Mouse (Mus musculus): ENCODE measurements at regions not wholly inside any gene's neighbourhood (a gene's known extent, or its start where the extent isn't known, plus 50 kb on each side); places are given as distances from the start of the nearest gene placed in this dataset.

DNA sequence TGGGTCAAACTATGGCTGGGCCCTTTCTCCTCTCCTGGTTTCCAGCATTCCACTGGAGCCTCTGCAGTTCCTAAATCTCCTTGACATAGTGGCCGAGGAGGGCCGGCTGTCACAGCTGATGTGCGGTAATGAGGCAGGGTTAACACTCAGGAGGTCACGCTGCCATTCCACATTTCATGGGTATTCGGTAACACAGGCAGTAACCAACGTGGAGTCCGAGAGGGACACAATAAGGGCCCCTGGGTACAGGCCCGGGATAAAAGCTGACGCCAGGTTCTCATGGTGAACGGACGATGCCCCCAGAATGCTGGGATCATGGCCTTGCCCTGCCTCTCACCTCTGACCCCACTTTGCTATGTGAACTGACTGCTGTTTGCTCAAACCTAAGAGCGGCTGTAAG is 289.0 kb upstream of the Tbx3 start:
- H3K27ac ChIP-seq (ENCODE audit: low read length): no peak overlapping the region
- 65% methylated on average over 12 of the region's 12 CpGs for WGBS
- ATAC-seq (ENCODE audit: low read depth): no peak

DNA sequence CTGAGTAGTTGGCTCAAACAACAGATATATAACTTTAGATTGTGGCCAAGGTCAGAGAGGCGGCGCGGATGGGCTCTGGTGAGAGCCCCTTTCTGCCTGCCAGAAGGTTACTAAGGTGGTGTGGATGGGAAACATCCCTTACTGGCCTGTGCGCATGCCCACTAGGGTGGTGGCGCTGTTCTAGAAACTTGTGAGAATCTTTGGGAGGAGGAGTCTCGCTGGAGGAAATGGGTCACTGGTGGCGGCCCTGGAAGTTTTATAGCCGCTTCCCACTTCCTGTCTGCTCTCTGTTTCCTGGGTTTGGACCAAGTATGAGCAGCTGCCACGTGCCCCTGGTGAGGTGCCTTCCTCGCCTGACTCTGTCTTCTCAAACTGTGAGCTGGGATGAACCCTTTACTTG is 285.0 kb upstream of the Tbx3 start:
- Histone ChIP-seq H3K9ac (ENCODE audit: low read length) (no peak overlapping the region), H3K27ac (ENCODE audit: low read length) (peak overlapping the region; percentile 11), H3K4me1 (replicated peaks; ENCODE audit: control insufficient read depth, insufficient read depth, low read length) (peaks cover 21% of the 10 kb centered on the region; the same call in 1 of the 2 replicates), H3K9me3 (ENCODE audit: control insufficient read depth, low read length) (0 out of 2 replicates have a peak, but pooled peaks cover 2% of the 10 kb centered on the region), H3K36me3 (ENCODE audit: control insufficient read depth, insufficient read depth, low read length) (no peaks in the 10 kb centered on the region), H3K4me2 (ENCODE audit: low read depth, low read length) (no peak overlapping the region), H3K4me3 (ENCODE audit: low read length) (no peak overlapping the region), H3K27me3 (ENCODE audit: control insufficient read depth, insufficient read depth, low read depth, low read length) (no peaks in the 10 kb centered on the region)
- WGBS: 74% methylated on average over 10 of the region's 10 CpGs
- ATAC-seq (ENCODE audit: low read depth): peak; percentile 21; the same call in 1 of the 2 replicates

More for the DNA sequence above, 289.0 kb upstream of the Tbx3 start:
- 0 out of 2 replicates have a peak, but pooled peaks cover 2% of the 10 kb centered on the region for H3K9me3 ChIP-seq (ENCODE audit: control insufficient read depth, low read length)
- 0 out of 2 replicates have a peak, but pooled peaks cover 8% of the 10 kb centered on the region for H3K4me1 ChIP-seq (replicated peaks; ENCODE audit: control insufficient read depth, insufficient read depth, low read length)
- H3K4me3 ChIP-seq (ENCODE audit: low read length): no peak overlapping the region
- no peak overlapping the region for H3K4me2 ChIP-seq (ENCODE audit: low read depth, low read length)
- no peak overlapping the region for H3K9ac ChIP-seq (ENCODE audit: low read length)
- H3K36me3 ChIP-seq (ENCODE audit: control insufficient read depth, insufficient read depth, low read length): no peaks in the 10 kb centered on the region
- no peaks in the 10 kb centered on the region for H3K27me3 ChIP-seq (ENCODE audit: control insufficient read depth, insufficient read depth, low read depth, low read length)

DNA sequence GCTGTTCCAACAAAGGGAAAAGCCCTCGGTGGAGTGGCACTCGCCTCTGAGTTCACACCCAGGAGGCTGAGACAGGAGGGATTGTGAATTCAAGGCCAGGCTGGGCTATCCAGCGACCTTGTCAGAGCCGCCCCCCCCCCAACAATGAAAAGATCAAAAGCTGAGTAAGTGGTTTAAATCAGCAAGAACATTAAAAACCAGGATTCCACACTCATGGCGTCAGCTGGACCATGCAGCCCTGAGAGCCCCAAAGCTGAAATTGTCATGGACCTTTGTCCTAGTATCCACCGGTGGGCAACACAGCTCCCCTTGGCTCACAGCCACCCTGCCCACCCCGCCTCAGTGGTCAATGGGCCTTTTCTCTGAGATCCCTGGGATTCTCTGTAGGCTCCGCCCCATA is 283.6 kb upstream of the Tbx3 start:
- H3K27ac ChIP-seq (ENCODE audit: low read length): no peak overlapping the region
- 0 out of 2 replicates have a peak, but pooled peaks cover 1% of the 10 kb centered on the region for H3K9me3 ChIP-seq (ENCODE audit: control insufficient read depth, low read length)
- peaks cover 21% of the 10 kb centered on the region; the same call in 1 of the 2 replicates for H3K4me1 ChIP-seq (replicated peaks; ENCODE audit: control insufficient read depth, insufficient read depth, low read length)
- WGBS: 70% methylated on average over 8 of the region's 8 CpGs
- no peak overlapping the region for H3K4me3 ChIP-seq (ENCODE audit: low read length)
- no peaks in the 10 kb centered on the region for H3K36me3 ChIP-seq (ENCODE audit: control insufficient read depth, insufficient read depth, low read length)
- H3K4me2 ChIP-seq (ENCODE audit: low read depth, low read length): no peak overlapping the region
- no peak overlapping the region for H3K9ac ChIP-seq (ENCODE audit: low read length)
- ATAC-seq (ENCODE audit: low read depth): no peak
- no peaks in the 10 kb centered on the region for H3K27me3 ChIP-seq (ENCODE audit: control insufficient read depth, insufficient read depth, low read depth, low read length)

DNA sequence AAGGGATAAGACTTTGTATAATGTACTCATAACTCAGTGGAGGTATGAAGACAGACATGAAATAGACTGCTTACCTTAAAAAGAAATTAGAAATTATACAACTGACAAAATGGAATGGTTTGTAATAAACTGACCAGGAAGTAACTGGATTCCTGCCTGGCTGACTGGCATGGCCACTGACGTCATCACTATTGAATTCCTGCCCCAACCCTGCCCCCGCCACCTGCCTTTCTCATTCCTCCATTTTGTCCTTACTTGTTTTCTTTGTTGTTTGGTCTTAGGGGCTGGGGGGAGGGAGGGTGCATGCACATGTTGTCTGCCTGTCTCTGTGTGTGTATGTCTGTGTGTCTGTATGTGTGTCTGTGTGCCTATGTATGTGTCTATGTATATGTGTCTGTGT is 283.2 kb upstream of the Tbx3 start:
- Histone ChIP-seq H3K4me2 (ENCODE audit: low read depth, low read length) (no peak overlapping the region), H3K27me3 (ENCODE audit: control insufficient read depth, insufficient read depth, low read depth, low read length) (no peaks in the 10 kb centered on the region), H3K9me3 (ENCODE audit: control insufficient read depth, low read length) (no peaks in the 10 kb centered on the region), H3K9ac (ENCODE audit: low read length) (no peak overlapping the region), H3K27ac (ENCODE audit: low read length) (no peak overlapping the region), H3K36me3 (ENCODE audit: control insufficient read depth, insufficient read depth, low read length) (no peaks in the 10 kb centered on the region), H3K4me1 (replicated peaks; ENCODE audit: control insufficient read depth, insufficient read depth, low read length) (peaks cover 21% of the 10 kb centered on the region; the same call in 1 of the 2 replicates), H3K4me3 (ENCODE audit: low read length) (no peak overlapping the region)
- 67% methylated on average over 2 of the region's 2 CpGs for WGBS
- no peak for ATAC-seq (ENCODE audit: low read depth)

DNA sequence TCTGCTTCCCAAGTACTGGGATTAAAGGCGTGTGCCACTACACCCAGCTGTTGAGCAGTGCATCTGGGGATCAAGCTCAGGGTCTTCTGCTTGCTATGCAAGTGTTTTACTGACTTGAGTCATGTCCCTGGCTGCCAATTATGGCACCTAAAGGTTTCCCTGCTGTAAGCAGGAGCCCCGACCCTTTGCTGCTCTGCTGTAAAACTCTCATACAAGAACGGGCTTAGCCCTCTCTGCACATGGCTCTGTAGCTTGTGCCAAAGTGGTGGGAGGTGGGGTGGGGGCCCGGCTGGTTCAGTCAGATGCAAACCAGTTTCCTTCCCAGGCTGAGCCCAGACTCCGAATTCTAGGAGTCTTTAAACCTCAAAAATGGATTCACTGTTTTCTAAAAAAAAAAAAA is 281.6 kb upstream of the Tbx3 start:
- Histone ChIP-seq H3K4me3 (ENCODE audit: low read length) (no peak overlapping the region), H3K9me3 (ENCODE audit: control insufficient read depth, low read length) (no peaks in the 10 kb centered on the region), H3K27ac (ENCODE audit: low read length) (0 out of 2 replicates have a peak overlapping the region, but pooled peaks have one; percentile 66), H3K9ac (ENCODE audit: low read length) (no peak overlapping the region), H3K4me1 (replicated peaks; ENCODE audit: control insufficient read depth, insufficient read depth, low read length) (peaks cover 21% of the 10 kb centered on the region; the same call in 1 of the 2 replicates), H3K4me2 (ENCODE audit: low read depth, low read length) (no peak overlapping the region), H3K36me3 (ENCODE audit: control insufficient read depth, insufficient read depth, low read length) (no peaks in the 10 kb centered on the region), H3K27me3 (ENCODE audit: control insufficient read depth, insufficient read depth, low read depth, low read length) (no peaks in the 10 kb centered on the region)
- 56% methylated on average over 5 of the region's 5 CpGs for WGBS
- ATAC-seq (ENCODE audit: low read depth): peak; percentile 43; the same call in 1 of the 2 replicates

DNA sequence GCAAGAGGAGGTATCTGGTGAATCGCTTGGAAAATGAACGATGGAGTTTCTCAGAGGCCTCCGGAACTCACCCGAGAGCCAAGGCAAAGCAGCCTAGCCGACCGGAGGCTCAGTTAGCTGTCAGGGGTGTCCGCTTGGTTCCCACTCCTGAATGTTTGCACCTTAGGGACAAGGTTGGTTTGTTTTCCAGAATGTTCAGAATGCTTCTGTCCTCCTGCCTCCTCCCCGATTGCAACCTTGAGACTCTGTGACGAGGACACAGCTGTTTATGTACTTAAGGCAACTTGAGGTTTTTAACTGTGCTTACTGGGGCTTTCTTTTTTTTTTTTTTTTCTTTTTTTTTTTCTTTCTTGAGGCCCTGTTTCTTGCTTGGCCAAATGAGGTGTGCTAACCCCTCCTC is 281.1 kb upstream of the Tbx3 start:
- no peak overlapping the region for H3K4me2 ChIP-seq (ENCODE audit: low read depth, low read length)
- peaks cover 21% of the 10 kb centered on the region; the same call in 1 of the 2 replicates for H3K4me1 ChIP-seq (replicated peaks; ENCODE audit: control insufficient read depth, insufficient read depth, low read length)
- H3K4me3 ChIP-seq (ENCODE audit: low read length): no peak overlapping the region
- WGBS: 49% methylated on average over 9 of the region's 9 CpGs
- no peaks in the 10 kb centered on the region for H3K36me3 ChIP-seq (ENCODE audit: control insufficient read depth, insufficient read depth, low read length)
- no peak overlapping the region for H3K9ac ChIP-seq (ENCODE audit: low read length)
- 0 out of 2 replicates have a peak, but pooled peaks have one; percentile 9 for ATAC-seq (ENCODE audit: low read depth)
- no peaks in the 10 kb centered on the region for H3K9me3 ChIP-seq (ENCODE audit: control insufficient read depth, low read length)
- no peaks in the 10 kb centered on the region for H3K27me3 ChIP-seq (ENCODE audit: control insufficient read depth, insufficient read depth, low read depth, low read length)
- H3K27ac ChIP-seq (ENCODE audit: low read length): peak overlapping the region; percentile 66; the same call in 1 of the 2 replicates

DNA sequence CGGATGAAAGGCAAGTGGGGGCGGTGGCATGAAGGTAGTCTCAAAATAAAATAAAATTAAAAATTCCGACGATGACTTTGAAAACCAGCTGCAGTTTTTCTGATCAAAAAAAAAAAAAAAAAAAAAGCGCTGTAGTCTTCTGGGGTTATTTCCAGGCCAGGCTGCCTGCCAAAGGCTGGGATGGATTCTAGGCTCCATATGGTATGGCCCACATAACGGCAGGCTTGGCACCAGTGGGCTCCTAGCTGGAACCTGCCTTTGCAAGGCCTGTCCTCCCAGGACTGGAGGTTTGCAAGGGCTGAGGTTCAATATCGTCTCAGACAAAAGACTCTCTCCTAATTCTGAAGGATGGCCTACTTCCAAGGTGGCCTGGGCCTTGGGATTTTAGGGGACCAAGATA is 280.6 kb upstream of the Tbx3 start:
- H3K27ac ChIP-seq (ENCODE audit: low read length): no peak overlapping the region
- no peaks in the 10 kb centered on the region for H3K9me3 ChIP-seq (ENCODE audit: control insufficient read depth, low read length)
- peak; percentile 49; the same call in 1 of the 2 replicates for ATAC-seq (ENCODE audit: low read depth)
- no peaks in the 10 kb centered on the region for H3K36me3 ChIP-seq (ENCODE audit: control insufficient read depth, insufficient read depth, low read length)
- H3K4me3 ChIP-seq (ENCODE audit: low read length): no peak overlapping the region
- WGBS: 53% methylated on average over 7 of the region's 7 CpGs
- no peaks in the 10 kb centered on the region for H3K27me3 ChIP-seq (ENCODE audit: control insufficient read depth, insufficient read depth, low read depth, low read length)
- no peak overlapping the region for H3K9ac ChIP-seq (ENCODE audit: low read length)
- H3K4me1 ChIP-seq (replicated peaks; ENCODE audit: control insufficient read depth, insufficient read depth, low read length): peaks cover 20% of the 10 kb centered on the region; the same call in 1 of the 2 replicates
- H3K4me2 ChIP-seq (ENCODE audit: low read depth, low read length): no peak overlapping the region

DNA sequence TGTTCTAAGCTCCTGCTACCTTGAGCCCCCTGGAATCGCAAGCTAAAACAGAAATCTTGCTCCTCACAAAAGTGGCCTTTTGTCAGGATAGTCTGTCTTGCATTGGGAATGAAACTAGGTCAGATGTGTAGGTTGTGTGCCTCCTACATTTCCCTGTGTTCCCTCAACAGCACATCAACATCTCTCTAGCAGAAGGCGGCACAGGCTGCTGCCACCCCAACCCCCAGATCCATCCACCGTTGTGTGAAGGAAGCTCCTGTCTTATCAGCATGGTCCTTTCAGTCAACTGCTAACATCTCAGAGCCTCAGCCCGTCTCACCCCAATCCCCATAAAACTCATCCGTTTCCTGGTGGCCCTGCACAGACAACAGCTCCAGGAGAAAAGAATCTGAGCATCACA is 272.0 kb upstream of the Tbx3 start:
- Histone ChIP-seq H3K27me3 (ENCODE audit: control insufficient read depth, insufficient read depth, low read depth, low read length) (no peaks in the 10 kb centered on the region), H3K9me3 (ENCODE audit: control insufficient read depth, low read length) (no peaks in the 10 kb centered on the region), H3K4me3 (ENCODE audit: low read length) (no peak overlapping the region), H3K36me3 (ENCODE audit: control insufficient read depth, insufficient read depth, low read length) (no peaks in the 10 kb centered on the region), H3K4me2 (ENCODE audit: low read depth, low read length) (no peak overlapping the region), H3K4me1 (replicated peaks; ENCODE audit: control insufficient read depth, insufficient read depth, low read length) (peaks cover 13% of the 10 kb centered on the region), H3K9ac (ENCODE audit: low read length) (no peak overlapping the region), H3K27ac (ENCODE audit: low read length) (no peak overlapping the region)
- 67% methylated on average over 5 of the region's 5 CpGs for WGBS
- ATAC-seq (ENCODE audit: low read depth): no peak

DNA sequence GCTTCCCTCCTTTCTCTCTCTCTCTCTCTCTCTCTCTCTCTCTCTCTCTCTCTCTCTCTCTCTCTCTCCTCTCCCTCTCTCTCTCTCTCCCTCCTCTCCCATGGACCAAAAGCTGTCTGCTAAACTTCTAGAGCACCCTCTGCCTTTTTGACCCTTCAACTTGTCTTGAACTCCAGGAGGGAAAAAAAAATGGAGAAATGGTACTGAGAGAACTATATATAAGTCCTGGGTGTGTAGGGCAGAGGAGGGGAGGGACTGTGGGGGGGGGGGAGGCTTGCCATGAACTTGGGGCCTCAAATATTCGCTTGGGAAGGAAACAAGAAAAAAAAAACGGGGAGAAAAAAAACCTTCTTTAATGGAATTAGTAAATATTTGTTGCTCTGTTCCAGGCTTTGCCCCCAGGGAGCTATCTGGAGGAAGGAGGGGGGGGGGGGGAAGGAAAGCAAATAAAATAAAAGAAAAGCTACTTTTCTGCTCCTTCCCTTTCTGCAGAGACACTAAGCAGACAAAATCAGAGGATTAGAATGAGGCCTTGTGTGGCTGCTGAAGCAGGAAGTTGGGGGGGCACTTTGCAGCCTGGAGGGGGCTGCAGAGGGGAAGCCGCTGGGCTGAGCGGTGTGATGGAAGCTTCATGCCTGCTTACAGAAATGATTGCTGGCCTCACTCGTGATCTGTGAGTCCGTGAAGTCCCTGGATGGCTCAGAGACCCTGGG is 270.1 kb upstream of the Tbx3 start:
- peak overlapping the region; percentile 23; the same call in 1 of the 2 replicates for H3K9ac ChIP-seq (ENCODE audit: low read length)
- no peak overlapping the region for H3K4me3 ChIP-seq (ENCODE audit: low read length)
- no peaks in the 10 kb centered on the region for H3K9me3 ChIP-seq (ENCODE audit: control insufficient read depth, low read length)
- peak overlapping the region; percentile 37 for H3K27ac ChIP-seq (ENCODE audit: low read length)
- no peaks in the 10 kb centered on the region for H3K36me3 ChIP-seq (ENCODE audit: control insufficient read depth, insufficient read depth, low read length)
- H3K4me1 ChIP-seq (replicated peaks; ENCODE audit: control insufficient read depth, insufficient read depth, low read length): peaks cover 13% of the 10 kb centered on the region
- ATAC-seq (ENCODE audit: low read depth): peak; percentile 71
- WGBS: 4% methylated on average over 6 of the region's 6 CpGs
- H3K27me3 ChIP-seq (ENCODE audit: control insufficient read depth, insufficient read depth, low read depth, low read length): no peaks in the 10 kb centered on the region
- H3K4me2 ChIP-seq (ENCODE audit: low read depth, low read length): no peak overlapping the region
